Mouse (Mus musculus) 3T3-L1 (cell line): ENCODE results near the gene Foxp1.

ENCODE experiments used
- DNase-seq: peaks from one replicate; pipeline ENCODE4 v3.0.0-alpha.2; 2015; ENCODE audit warnings: low read depth, low spot score

The Foxp1 gene

GRCm38 (mm10) chr6:99207226-99207885 lies 315.2 kb downstream of the Foxp1 start:
- no peak for DNase-seq

- DNase-seq = no peak
Measured at GRCm38 (mm10) chr6:99206437-99206870, 316.1 kb downstream of the Foxp1 start.

GRCm38 (mm10) chr6:99205587-99206436 lies 316.7 kb downstream of the Foxp1 start:
- no peak for DNase-seq

- DNase-seq = no peak
Measured at GRCm38 (mm10) chr6:99204780-99205586, 317.5 kb downstream of the Foxp1 start.

GRCm38 (mm10) chr6:99204052-99204779 lies 318.3 kb downstream of the Foxp1 start:
- no peak for DNase-seq

- DNase-seq = no peak
Measured at GRCm38 (mm10) chr6:99203231-99203630, 319.3 kb downstream of the Foxp1 start.

GRCm38 (mm10) chr6:99202781-99203180 lies 319.7 kb downstream of the Foxp1 start:
- DNase-seq = no peak

- peak; percentile 20 for DNase-seq
Measured at GRCm38 (mm10) chr6:99201271-99201705, 321.2 kb downstream of the Foxp1 start.

GRCm38 (mm10) chr6:99200656-99201055 lies 321.9 kb downstream of the Foxp1 start:
- no peak for DNase-seq

- DNase-seq = peak; percentile 38
Measured at GRCm38 (mm10) chr6:99199277-99199676, 323.2 kb downstream of the Foxp1 start.

GRCm38 (mm10) chr6:99193697-99194096 lies 328.8 kb downstream of the Foxp1 start:
- no peak for DNase-seq

GRCm38 (mm10) chr6:99191636-99192137 lies 330.8 kb downstream of the Foxp1 start:
- no peak for DNase-seq

GRCm38 (mm10) chr6:99191041-99191635 lies 331.4 kb downstream of the Foxp1 start:
- DNase-seq = no peak

GRCm38 (mm10) chr6:99189967-99190366 lies 332.6 kb downstream of the Foxp1 start:
- no peak for DNase-seq

- DNase-seq = peak; percentile 33
Measured at GRCm38 (mm10) chr6:99188366-99189216, 333.9 kb downstream of the Foxp1 start.

GRCm38 (mm10) chr6:99187914-99188313 lies 334.6 kb downstream of the Foxp1 start:
- DNase-seq = no peak

- DNase-seq = no peak
Measured at GRCm38 (mm10) chr6:99187415-99187814, 335.1 kb downstream of the Foxp1 start.

GRCm38 (mm10) chr6:99186569-99186968 lies 336.0 kb downstream of the Foxp1 start:
- no peak for DNase-seq

- no peak for DNase-seq
Measured at GRCm38 (mm10) chr6:99185797-99186196, 336.7 kb downstream of the Foxp1 start.

- no peak for DNase-seq
Measured at GRCm38 (mm10) chr6:99184051-99184450, 338.5 kb downstream of the Foxp1 start.
